Mouse (Mus musculus) stomach, postnatal 0 days (tissue): ENCODE results near the gene Igfals.

ENCODE experiments used
- CTCF ChIP-seq: IDR thresholded peaks from 2 replicates; pipeline ENCODE4 v1.5.1; 2016; ENCODE audit warnings: antibody characterized with exemption, low read depth, mild to moderate bottlenecking, moderate library complexity
- EP300 ChIP-seq: optimal IDR thresholded peaks from 2 replicates; pipeline ENCODE3; 2016; ENCODE audit warnings: antibody characterized with exemption

DNA sequence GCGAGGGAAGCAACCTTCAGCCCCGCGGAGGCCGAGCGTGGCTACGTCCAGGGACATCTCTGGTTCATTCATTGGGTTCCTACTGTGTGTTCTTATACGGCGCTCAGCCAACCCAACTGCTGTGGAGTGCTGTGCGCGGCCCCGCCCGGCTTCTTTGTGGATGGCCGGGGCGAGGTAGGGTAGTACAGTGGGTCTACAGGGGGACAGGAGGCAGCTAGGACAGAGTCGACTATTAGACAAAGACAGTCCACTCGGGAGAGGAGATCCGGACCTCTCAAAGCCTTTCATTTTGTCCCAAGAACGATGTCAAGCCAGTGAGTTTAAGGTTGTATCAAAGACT, 21.1 kb downstream of the Igfals start:
- no peak for TF ChIP-seq CTCF
- no peak for TF ChIP-seq EP300
